Mouse (Mus musculus): ENCODE measurements around the gene Ppargc1a.

Ppargc1a gene

DNA sequence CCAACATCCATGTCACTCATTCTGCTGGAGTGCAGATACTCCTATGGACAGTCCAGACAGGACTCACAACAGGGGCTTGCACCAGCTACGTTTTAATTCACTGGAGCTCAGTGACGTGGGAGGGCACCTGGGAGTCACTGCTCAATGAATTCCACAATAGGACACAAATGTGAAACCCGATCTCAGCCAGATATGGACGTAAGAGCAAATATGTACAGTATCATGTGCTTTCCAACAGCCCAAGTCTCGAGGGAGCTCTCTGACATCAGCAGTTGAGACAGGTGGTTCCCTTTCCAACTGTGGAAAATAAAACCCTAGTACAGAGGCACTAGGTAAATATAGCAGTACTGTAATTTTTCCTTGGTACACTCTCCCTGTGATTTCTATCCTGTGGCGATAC is at the start of gene Ppargc1a:
TSS of gene Ppargc1a (minus strand) at position 68 of the 400 bp plus-strand sequence.
- DNase-seq, result no peak

DNA sequence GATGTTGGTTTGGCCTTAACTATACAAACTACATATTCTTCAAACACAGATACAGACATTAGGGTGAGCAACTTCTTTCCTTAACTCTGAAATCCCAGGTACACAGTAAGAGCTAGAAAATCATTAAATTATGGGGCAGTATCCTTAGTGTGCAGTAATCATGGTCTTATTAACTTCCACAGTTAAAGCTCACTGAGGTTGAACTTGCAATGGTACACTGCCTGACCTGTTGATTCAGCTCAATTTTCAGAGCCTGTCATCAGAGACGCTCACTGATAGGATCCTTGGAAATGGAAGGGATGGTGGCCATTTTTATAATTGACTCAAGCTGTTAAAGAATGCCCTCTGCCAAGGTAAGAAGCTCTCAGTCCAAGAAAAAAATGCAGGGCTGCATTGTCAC is 49.4 kb upstream of the Ppargc1a start:
- peak in 1 of 2 experiments; percentile 10 for DNase-seq

- peak in 1 of 2 experiments; percentile 10 for DNase-seq
Observed at GRCm38 (mm10) chr5:51612049-51612448, 44.5 kb upstream of the Ppargc1a start.

DNA sequence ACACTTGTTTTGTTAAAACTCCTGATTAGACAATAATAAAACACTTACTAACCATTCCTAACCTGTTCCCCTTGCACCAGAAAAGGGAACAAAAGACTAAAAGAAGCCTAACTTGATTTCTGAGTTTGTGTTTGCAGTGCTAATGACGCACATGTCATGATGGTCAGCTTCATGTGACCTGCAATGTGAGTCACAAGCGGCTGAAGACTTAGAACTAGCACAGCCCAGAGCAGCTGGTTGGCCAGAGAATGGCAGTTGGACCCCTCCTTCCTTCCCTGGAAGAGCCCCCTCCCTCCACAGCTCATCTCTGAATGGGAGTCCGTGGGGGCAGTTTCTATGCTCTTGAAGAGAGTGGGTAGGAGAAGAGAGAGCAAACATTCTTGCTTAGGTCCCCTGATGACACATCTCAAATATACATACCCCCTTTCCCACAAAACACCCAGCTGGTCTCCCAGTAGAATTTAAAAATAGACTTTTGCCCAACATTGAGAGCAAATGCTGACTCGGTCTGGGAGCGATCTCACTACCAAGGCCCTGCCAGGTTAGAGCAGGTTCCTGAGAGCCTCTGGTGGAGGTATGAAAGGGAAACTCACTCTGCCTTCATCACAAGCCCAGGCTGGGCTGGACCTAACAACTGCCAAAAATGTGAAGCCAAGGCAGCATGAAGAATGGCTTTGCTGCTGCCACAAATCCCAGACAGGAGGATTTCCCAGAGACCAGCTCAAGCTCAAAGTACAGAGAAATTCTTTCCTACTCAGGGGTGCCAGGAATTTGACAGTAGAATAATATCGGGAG is 40.4 kb upstream of the Ppargc1a start:
- DNase-seq, result peak; percentile 18 to 20

GRCm38 (mm10) chr5:51599549-51599948 is 32.0 kb upstream of the Ppargc1a start:
- no peak for DNase-seq

- DNase-seq, result peak; percentile 46 to 59
Observed at GRCm38 (mm10) chr5:51595644-51596043, 28.1 kb upstream of the Ppargc1a start.

GRCm38 (mm10) chr5:51592206-51592605 is 24.7 kb upstream of the Ppargc1a start:
- no peak for DNase-seq

DNA sequence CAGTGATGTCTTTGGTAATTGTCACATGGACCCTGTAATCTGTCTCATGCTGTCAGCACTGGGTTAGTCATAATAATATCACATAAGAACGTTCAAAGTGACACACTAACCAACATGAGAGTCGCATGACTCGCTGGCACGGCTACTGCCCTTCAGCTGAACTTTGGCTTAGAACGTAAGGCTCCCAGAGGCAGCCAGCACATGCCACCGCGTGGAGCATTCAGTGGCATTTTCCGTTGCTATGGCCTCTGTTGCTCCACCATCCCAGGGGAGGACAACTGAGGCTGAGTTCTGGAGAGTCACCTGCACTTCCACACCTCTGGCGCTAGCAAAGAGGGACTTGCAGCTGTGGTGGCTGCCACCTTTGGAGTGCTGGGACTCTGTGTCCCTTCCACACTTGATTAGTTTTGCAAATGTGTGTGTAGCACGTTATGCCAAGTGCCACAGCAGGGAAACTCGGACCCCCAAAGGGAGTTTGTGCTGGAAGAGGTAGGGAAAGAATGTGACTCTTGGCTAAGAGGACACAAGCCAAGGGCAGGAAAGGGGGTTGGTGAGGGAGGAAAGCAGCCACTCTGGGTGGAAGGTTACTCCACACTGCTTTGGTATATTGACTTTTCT is 24.1 kb upstream of the Ppargc1a start:
- peak; percentile 20 to 37 for DNase-seq

- DNase-seq, result no peak
Observed at GRCm38 (mm10) chr5:51586187-51586586, 18.7 kb upstream of the Ppargc1a start.

GRCm38 (mm10) chr5:51584987-51585386 is 17.5 kb upstream of the Ppargc1a start:
- DNase-seq, result no peak

- no peak for DNase-seq
Observed at GRCm38 (mm10) chr5:51584186-51584585, 16.7 kb upstream of the Ppargc1a start.

DNA sequence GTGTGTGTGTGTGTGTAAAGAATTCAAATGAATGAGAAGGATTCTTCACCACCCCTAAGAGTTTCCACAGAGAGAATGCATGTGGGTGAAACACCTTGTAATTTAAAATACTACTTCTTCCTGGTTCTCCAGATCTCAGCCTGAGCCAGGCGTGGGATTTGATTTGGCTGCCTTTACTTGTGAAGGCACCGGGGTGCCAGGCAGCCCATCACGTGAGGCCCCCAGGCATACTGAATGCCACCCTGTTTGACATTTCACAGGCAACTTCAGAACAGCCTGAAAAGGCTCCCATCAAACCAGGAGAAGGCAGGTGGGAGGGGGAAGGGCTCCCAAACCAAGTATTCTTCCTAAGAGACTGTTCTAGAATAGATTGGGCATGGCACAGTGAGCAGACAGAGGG is 16.1 kb upstream of the Ppargc1a start:
- DNase-seq, result peak in 1 of 2 experiments; percentile 12

DNA sequence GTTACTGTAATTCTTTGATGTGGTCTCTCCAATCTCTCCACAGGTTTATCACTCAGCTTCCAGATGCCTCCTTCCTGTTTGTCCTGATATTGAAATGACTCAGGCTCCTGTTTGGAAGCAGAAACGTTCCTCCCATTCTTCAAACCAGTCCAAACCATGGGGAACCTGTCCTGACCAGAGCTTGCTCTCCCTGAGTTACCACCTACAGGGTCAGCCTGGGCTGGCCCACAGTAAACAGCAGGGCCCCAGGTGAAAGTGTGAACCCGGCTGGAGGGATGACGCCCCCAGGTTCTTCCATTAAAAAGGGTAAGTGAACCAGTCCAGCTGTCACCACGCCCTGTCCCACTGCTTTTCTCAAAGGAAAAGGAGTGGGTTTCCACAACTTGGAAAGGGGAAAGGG is 15.5 kb upstream of the Ppargc1a start:
- DNase-seq, result no peak

DNA sequence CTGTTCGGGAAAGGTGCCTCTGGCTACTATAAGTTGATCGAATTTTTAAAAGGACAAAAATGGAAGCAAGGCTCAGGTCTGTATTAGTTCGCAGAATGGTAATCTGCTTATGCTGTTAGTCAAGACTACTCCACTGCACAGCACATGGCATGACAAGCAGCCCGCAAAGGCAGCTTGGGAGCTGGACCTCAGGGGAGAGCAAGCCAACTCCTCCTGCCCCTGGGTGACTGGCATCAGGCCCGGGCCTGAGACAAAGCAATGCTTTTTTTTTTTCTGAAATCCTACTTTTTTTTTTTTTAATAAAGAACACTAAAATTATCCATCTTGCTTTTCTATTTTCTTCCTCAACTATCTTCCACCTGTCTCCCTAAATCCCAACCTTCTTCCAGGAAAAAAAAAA is 15.1 kb upstream of the Ppargc1a start:
- DNase-seq, result peak; percentile 53 to 60

DNA sequence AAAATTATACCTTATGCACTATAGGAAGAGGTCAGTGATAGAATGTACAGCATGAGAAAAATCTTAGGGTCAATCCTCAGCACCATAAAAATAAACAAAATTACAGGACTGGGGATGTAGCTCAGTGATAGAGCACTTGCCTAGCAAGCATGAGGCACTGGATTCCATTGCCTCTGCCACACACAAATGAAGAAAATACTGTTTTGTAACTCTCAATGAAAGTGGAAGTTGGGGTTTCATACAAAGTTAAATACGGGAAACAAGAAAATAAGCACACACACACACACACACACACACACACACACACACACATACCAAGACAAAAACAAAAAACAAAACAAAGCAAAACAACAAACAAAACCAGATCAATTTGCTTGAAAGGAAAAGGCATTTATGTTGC is 10.1 kb upstream of the Ppargc1a start:
- no peak for DNase-seq

DNA sequence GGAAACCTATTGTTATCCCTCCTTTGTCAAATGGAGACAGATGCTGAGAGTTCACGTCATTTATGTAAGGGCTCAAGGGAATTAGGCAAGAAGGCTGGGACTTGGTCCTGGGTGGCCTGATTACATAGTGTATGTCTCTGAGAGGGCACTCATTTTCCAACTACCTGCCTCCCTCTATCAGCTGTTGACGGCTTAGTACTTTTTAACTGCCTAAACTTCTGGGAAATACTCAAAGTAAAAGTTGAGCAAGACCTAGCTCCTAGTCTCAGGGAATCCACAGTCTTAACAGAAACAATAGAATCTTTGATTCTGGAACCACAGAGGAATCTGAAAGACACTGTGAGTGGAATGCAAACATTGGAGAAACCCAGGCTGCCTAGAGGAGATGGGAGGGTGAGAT is 6.2 kb upstream of the Ppargc1a start:
- no peak for DNase-seq

DNA sequence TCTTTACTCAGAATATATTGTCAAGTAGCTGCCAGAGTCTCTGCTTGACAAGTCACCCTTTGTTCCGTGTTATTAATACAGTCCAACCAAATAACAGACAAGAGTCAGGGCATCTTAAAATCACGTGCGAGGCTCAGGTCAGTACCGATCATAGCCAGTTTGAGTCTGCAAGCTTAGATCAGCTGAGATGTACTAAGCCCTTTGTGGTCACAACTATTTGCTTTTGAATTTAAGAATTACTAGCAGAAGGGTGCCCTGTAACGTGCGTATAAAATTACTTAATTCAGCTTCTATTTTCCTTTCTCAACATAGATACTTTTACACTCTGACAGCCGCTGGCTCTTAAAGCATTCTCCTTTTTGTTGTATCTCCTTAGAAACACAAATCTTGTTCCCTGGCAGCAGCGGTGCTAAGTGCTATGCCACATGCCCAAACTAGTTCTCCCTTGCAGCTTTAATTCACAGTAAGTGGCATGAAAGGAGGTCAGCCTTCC is 718 bp upstream of the Ppargc1a start:
- no peak for DNase-seq

- no peak for DNase-seq
Observed at GRCm38 (mm10) chr5:51565672-51566071, 1.9 kb downstream of the Ppargc1a start.

DNA sequence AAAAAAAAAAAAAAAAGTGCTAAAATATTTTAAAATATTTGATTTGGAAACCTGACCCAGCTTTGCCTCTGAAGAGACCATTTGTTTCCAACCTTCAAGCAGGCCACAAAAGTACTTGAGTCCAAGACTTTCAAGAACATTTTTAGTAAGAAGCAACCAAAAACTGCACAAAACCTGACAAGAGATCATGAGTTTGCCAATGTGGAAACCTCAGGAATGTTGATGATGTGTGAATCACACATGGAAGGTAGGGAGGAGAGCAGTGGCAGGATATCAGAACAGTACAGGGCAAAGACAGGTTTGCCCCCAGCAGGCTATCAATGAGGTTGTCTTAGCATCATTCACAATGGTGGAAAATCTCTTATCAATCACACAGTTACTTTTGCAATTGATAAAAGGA is 2.5 kb downstream of the Ppargc1a start:
- DNase-seq, result no peak

DNA sequence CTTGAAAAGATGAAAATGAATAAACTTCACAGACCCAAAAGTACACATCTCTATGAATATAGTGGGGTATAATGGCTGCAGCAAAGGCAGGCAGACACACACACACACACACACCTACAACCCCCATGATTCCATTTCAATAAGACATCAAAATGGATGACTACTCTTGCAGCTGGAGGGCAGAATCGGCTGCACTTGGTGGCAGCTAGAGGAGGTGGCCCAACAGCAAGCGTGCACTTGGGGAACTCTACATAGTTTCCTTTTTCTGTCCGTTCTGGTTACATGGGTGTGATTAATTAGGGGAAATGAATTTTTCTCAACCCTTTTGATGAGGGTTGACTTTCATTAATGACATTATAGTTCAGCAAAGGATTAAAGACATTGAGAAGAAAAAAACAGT is 4.0 kb downstream of the Ppargc1a start:
- no peak for DNase-seq

DNA sequence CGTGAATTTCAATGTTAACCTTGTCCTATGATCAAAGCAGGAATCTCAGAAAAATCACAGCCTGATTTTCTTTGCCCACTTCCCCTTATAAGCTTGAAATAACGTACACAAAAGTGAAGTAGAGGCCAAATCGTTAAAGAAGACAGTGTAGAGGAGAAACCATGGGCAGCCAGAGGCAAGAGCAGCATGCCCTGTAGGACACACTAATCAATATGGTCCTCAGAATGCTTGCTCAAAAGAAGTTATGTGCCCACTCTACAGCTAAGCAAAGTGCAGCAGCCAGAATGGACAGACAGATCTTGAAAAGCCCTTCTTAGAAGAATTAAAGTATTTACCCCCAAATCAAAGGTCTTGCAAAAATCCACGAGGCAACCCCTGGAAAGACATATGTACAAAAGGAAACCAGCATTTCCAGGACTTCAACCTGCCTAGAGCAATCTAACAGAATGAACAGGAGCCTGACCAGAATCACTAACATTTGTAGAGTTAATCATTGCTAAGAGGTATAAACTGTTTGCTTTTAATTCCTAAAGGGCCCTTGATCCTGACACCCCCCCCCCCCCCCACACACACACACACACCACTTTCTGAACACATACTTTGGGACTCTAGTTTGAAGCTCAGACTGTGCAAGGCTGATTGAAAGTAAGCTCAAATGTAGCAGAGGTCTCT is 9.8 kb downstream of the Ppargc1a start:
- no peak for DNase-seq

GRCm38 (mm10) chr5:51553671-51554070 is 13.9 kb downstream of the Ppargc1a start:
- peak; percentile 25 to 41 for DNase-seq

DNA sequence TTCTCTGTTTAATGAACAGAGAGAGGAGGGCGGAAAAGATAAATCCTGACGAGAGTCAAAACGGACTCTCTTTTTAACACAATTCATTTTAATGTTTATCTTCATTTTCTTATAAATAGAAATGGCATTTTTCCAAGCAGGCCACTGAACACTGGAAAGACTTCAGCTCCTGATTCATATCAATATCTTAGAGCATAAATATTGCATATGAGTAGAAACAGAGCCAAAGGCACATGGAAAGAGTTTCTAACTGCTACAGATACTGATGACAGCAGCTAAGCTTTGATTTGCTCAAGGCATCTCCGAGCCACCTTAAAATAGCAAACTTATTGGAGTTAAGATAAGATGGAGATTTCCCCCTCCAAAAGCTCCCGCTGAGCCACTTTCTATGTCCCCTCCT is 14.3 kb downstream of the Ppargc1a start:
- no peak for DNase-seq

All from cerebellum, postnatal 10 days (tissue).